Mouse (Mus musculus): ENCODE data around the gene Fam71b.
"Not testable (repeated sequence)": the region's sequence is repeated elsewhere in the genome, so short reads cannot be mapped to it uniquely, and the experiment has no call there.

Gene Fam71b

GRCm38 (mm10) chr11:46384925-46385324 is 11.4 kb upstream of the Fam71b start:
- DNase-seq: no peak

GRCm38 (mm10) chr11:46386556-46386955 is 9.8 kb upstream of the Fam71b start:
- DNase-seq: no peak

DNA sequence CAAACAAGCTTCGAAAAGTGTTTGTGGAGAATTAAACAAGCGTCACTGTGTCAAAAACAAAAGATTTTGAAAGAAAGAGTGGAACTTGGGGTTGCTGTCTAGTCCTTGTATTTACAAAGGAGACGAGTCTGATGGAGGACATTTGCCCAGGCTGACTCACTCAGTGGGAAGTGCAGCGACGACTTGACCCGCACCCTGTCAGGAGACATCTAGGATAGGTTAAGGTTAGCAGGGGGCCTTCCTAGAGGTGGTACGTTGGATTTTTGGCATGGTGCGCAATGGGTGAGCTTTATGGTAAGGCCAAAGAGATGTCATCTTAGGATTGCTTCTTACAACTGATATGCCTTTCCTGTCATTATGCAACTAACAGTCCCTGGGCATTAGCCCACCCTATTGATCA is 9.3 kb upstream of the Fam71b start:
- no peak for DNase-seq

- DNase-seq: no peak
These were observed 7.9 kb upstream of the Fam71b start for GRCm38 (mm10) chr11:46388438-46388837.

DNA sequence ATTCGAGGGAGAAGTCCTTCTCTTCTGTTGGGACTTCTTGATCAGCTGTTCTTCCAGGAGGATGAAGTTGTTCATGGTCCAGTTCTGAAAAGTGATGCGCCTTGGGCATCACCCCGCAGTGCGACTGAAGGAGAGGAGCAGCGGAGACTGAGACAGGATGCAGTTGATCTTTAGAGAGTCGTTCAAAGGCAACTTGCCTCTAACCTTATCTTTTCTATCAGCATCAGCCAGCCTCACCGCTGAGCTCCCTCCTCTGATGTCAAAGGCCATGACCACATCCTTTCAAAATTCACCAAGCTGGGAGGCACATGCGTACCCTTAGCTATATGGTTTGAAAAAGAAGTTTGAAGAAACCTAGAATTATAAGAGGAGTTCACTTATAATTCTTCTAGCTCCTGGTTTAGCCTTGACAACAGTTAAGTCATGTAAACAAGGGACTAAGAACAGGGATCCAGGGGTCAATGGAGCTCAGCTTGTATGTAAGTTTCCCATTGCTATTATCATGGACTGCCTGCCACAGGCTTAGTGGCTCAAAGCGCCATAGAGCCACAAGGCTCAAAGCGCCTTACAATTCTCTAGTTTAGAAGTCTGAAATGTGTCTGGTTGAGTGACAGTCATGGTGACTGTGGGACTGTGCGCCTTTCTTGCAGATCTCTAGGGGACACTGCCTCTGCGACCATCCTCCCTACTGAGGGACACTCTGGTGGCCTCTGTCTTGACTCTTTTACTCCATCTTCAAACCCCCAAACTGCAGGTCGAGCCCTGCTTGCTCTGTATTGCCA is 6.8 kb upstream of the Fam71b start, which contains the start of gene Itk:
Itk (minus strand) TSS at position 180 of the 782 bp plus-strand sequence.
- no peak for DNase-seq

DNA sequence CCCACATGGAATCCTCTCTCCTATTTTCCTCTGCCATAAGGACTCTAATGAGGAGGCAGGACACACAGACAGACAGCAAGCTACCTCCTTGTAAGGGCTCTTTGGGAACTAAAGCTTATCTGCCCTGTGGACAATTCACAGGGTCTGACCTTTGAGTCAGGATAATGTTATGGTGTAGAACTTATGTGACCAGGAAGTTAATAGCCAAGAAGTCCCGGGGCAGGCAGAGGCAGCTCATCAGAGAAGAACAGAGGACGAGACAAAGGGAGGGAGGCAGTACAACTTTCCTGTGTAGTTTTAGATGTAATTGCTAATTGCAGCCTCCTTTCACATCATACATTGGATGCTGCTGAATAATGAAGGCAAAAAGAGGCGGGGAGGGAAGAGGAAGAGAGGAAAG is 5.7 kb upstream of the Fam71b start:
- no peak for DNase-seq

DNA sequence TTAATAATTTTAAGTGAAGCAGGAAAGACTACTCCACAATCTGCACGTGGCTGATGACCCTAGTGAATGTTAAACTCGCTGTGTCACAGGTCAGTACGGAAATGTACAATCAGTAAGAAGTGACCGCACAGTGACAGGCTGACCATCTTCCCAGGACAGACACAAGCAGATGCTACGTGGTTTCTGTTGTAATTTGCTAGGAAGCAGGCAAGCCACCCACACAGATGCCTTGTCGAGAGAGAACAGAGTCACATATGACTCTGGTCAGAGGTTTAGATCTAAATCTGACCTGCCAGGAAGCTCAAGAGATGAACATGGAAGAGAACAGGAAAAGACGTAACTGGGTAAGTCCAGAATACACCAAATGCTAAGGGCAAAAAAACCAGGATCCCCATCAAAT is 3.5 kb upstream of the Fam71b start:
- no peak for DNase-seq

GRCm38 (mm10) chr11:46393413-46393812 is 2.9 kb upstream of the Fam71b start:
- DNase-seq: no peak

DNA sequence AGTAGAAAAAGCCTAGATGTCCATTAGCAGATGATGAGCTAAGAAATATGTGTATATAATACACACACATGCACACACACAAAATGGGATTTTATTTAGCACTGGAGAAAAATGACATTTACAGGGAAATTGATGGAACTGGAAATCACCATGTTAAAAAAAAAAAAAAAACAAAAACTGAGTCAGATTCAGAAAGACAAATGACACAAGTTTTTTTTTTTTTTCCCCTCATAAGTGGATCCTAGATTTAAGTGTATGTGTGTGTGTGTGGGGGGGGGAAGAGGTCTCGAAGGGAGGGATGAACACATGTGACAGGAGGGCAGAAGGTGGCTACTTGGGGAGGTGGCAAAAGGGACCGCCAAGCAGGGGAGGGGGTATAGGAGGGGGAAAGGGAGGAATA is 1.3 kb upstream of the Fam71b start:
- no peak for DNase-seq

- DNase-seq: no peak
These were observed 661 bp upstream of the Fam71b start for GRCm38 (mm10) chr11:46395698-46396097.

- DNase-seq: no peak
These were observed 461 bp downstream of the Fam71b start for GRCm38 (mm10) chr11:46396860-46397179.

DNA sequence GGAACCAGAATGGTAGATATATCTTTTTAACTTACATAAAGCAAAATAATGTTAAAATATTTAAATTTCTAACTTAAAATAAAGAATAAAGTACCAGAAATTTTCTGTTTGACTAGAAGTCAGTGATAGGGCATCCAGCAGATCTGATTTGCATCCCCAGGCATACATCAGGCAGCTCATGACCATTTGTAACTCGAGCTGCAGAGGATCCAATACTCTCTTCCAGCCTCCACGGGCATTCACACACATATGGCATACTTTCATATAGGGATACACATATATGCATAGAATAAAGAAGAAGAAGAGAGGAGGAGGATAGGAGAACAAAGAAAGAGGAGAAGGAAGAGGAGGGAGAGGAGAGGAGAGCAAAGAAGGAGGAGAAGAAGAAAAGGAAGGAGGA is 1.5 kb downstream of the Fam71b start:
- no peak for DNase-seq

DNA sequence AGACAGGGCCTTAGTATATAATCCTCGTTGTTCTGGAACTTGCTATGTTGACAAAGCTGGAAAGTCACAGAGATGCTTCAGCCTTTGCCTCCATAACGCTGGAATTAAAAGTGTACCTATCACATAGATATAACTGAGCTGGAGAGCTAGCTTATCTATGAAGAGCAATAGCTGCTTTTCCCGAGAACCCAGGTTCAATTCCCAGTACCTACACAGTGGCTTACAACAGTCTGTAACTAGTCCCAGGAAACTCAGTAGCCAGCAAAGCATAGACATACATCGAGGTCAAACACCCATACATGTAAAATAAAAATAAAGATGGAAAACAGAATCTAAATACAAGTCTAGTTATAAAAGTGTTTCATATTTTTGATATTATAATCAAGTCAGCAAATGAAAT is 2.1 kb downstream of the Fam71b start:
- no peak for DNase-seq

DNA sequence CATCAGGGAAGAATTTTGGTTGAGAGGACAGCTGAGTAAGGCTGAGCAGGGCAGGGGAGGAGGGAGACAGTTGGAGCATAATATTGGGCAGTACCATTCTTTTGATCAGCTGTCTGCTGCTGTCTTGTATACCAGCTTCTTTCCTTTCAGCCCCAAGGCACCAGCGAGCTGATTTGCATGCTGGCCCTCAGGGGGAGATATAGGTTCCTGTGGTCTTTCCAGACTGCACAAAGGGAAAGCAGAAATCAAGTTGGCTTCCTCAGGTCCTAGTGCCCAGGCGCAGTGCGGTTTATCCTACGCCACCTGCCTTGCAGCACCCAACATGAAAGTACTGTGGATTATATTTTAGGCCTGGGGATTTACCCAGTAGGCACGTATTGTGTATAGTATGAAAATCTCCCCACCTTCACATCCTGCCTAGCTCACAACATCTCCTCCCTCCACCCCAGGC is 2.6 kb downstream of the Fam71b start:
- DNase-seq: no peak

DNA sequence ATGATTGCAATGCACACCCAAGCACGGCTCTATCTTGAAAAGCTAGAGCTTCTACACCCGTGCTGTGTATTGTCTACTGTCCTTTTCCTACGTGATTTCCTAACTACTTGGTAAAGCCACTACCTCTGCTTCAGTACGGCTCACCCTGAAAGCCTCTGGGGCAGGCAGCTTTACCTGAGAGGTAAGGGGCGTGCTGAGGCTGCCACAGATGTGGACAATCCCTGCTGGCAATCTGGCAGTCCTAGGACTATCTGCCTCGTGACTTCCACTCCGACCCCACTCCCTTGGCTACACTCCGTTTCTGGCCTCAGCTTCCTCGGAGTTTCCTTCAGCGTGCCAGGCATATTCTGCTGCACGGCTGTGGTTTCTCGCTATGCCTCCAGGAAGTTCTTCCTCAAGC is 5.2 kb downstream of the Fam71b start:
- no peak for DNase-seq

DNA sequence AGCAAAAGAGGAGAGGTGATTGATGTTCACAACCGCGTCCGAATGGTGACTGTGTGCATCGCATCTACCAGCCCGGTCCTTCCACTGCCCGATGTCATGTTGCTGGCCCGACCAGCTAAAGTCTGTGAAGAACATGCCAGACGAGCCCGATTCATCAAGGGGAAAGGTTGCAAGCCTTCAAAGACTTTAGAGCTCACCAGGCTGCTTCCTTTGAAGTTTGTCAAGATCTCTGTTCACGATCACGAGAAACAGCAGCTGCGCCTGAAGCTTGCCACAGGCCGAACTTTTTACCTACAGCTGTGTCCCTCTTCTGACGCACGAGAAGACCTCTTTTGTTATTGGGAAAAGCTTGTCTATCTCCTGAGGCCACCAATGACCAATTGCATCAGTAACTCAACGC is 8.6 kb downstream of the Fam71b start:
- DNase-seq: no peak

DNA sequence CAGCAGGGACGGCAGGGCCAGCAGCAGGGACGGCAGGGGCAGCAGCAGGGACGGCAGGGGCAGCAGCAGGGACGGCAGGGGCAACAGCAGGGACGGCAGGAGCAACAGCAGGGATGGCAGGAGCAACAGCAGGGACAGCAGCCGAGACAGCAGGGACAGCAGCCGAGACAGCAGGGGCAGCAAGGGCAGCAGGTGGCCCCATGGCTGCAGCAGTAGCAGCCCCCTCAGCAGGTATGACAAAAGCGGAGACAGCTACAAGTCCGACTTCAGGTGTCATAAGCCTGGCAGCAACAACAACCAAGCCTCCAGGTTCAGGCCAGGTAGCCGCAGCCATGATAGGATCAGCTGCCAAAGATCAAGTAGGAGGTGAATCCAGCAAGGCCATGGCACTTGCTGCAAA is 10.4 kb downstream of the Fam71b start:
- DNase-seq: peak; percentile 41

GRCm38 (mm10) chr11:46410018-46410563 is 13.7 kb downstream of the Fam71b start:
- DNase-seq: no peak

- no peak for DNase-seq
These were observed 22.1 kb downstream of the Fam71b start for GRCm38 (mm10) chr11:46418438-46418837.

GRCm38 (mm10) chr11:46418860-46419259 is 22.5 kb downstream of the Fam71b start:
- no peak for DNase-seq

DNA sequence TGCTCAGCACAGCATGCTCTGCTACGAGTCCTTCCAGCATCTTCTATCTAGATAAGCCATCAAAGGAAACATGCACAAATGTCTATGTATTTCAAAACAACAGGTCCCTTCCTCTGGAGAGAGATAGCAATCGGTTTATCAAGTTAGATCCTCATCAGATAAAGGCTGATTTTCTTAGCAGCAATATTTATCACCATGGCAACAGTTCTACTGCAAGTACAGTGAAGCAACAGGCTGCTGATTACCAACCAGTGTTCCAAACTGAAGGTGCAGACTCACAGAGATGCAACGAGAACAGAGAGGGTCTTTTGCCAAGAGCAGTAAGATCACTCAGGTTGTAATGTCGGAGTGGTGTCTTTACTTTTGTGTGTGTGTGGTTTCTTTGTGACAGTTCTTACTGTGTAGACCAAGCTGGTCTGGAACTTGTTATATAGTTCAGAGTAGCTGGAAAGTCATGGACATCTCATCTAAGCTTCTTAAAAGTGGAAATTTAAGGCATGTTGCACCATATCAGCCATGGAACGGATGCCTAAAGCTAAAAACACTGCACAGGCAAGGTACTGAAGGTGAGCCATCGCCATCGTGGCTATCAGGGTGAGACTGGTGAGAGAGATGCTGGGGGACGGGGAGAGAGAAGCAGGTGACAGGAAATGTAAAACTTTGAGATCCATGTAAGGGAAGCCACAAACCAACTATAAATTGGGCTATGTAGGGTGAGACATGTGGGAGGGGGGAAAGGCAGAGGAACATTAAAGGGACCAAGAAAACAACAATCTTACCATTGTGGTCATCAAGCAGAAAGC is 24.9 kb downstream of the Fam71b start:
- DNase-seq: no peak

- not testable (repeated sequence) for DNase-seq
These were observed 31.8 kb downstream of the Fam71b start for GRCm38 (mm10) chr11:46428131-46428530.

DNA sequence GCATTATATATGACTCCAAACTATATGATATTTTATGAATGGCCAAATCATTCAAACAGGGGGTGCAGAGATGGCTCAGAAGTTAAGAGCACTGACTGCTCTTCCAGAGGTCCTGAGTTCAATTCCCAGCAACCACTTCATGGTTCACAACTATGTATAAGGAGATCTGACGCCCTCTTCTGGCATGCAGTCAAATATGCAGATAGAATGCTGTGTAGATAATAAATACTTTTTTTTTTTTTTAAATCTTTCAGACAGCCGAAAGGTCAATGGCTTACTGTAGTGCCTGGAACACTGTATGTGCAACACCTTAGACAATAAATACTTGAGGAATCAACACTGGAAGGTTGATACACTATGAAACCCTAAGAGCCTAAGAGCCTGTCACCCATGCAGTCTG is 33.8 kb downstream of the Fam71b start:
- no peak for DNase-seq

DNA sequence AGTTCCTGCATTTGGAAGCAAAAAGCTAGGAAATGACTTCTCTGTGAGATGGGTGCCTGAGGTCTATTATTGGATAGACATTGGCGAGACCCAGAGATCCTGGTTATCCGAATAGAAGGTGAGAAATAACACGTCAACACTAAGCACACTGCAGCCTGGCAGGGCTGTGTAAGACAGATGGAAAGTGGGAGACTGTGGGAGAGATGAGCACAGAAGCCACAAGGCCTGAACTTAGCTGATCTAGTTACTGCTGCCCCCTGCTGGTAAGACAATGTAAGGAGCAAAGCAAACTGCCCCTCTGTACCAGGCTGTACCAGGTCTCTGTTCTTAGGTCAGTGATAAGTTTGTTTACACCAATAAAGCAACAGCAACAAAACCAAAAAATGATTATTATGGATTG is 34.8 kb downstream of the Fam71b start:
- peak; percentile 82 for DNase-seq
